Mouse (Mus musculus) testis, postnatal 14 days (tissue): ENCODE data around the gene Olfr1342.

ENCODE experiments used
- DNase-seq: peaks from one replicate; pipeline ENCODE4 v3.0.0; 2021; ENCODE audit warnings: low spot score

Gene Olfr1342

DNA sequence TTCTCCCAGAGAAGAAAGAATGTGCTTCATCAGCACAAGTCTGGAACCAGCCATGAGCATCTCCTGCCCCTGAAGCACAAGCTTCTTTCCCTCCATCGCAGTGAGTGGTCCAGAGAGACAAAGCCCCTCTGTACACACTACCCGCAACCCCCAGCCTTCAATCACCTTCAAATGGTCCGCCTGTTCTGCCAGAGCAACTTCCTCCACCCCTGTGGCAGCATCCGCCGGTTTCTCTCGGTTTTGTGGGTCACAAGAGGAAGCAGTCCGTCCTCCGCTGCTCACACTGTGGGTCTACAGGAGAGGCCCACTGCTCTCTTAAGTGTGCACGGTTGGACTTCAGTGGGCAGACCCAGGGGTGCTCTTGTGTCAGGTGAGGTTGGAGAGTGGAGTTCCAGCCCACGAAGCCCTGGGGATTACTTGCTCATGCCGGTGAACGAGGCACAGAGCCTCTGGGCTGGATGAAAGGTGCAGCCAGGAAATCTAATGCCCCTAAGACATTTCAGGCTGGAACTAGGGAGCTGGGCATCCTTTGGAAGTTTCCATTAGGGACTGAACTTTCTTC, at the start of gene Olfr1342:
TSS of gene Olfr1342 (minus strand) at position 345 of the 562 bp plus-strand sequence.
- DNase-seq = no peak

DNA sequence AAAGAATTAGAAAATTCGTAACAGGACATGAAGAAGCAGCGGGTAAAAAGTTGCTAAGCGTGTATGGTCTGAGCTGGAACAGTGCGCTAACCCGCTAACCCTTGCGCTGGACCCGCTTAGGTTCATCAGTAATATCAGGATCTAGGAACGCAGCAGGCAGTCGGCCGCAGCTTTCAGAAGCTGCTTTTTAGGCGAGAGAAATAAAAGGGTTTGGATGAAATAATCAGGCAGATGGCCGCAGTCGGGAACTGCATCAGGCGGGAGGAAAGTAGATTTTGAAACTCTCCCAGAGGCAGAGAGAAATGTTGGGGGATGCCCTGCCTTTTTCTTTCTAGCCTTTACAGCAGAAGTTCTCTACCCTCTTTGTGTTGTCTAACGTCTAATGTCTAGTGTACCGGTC, 49.3 kb upstream of the Olfr1342 start:
- no peak for DNase-seq

DNA sequence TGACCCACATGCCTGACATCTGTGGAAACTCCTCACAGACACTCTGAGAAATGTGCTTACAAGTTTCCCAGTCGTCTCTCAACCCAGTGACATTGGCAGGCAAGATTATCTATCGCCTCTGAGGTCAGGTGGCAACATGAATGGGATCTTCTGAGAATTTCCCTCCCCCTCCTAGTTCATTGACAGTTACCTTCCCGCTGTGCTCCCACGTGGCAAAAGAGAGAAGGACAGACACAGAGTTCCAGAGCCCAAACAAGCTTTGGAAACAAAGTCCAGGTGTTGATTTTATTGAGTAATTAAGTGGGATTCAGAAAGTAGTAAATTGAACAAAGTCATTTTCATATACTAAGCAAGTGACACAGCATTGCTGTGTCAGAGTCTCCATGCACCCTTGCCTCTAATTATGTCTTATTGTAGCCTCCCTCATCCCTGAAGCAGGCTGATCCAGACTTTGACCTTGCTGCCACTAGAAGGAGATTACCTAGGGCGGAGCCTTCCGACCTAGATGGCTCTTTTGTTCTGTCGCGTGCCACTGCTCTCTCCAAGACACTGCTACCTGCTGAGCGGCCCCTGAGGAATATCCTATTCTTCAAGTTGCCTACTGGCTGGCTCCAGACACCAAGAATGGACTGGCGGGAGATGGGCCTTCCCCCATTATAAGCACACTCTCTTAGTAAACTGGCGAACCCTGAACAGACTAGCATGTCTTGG, 48.6 kb upstream of the Olfr1342 start:
- no peak for DNase-seq

DNA sequence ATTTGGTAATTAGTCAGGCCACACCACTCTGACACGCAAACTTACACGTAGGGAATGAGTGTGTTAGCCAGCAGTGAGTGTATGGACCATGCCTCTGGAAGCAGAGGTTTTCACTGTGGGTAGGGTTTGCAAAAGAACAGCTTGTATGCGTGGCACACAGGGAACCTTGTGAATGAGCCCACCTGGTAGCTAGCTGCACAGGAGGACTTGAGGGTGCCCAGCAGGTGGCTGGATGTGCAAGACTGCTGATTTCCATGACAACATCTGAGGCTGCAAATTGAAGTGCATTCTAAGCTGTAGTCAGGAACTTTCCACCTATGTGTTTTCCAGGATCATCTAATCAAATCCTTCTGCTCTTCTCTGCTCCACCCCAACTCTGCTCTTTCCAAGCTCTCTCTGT, 47.0 kb upstream of the Olfr1342 start:
- DNase-seq = no peak

DNA sequence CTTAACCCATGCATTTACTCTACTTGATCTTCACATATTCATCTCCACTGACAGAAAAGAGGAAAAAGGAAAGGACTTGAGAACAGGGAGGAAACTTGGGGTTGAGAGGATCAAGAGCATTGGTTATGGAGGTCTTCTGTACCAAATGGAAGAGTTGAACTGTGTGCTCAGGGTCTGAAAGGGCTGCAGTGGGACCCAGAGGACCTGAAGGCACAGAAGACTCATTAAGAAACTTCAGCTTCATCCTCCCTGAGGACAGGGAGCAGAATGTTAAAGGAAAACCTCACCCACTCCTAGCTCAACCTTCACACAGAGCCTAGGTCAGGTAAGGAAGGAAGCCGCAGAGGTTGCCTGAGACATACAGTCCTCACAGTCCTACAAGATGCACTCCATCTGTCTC, 39.3 kb upstream of the Olfr1342 start, which contains the start of gene Olfr1339:
TSS of gene Olfr1339 (plus strand) at position 301 of the 400 bp plus-strand sequence.
- DNase-seq = no peak

DNA sequence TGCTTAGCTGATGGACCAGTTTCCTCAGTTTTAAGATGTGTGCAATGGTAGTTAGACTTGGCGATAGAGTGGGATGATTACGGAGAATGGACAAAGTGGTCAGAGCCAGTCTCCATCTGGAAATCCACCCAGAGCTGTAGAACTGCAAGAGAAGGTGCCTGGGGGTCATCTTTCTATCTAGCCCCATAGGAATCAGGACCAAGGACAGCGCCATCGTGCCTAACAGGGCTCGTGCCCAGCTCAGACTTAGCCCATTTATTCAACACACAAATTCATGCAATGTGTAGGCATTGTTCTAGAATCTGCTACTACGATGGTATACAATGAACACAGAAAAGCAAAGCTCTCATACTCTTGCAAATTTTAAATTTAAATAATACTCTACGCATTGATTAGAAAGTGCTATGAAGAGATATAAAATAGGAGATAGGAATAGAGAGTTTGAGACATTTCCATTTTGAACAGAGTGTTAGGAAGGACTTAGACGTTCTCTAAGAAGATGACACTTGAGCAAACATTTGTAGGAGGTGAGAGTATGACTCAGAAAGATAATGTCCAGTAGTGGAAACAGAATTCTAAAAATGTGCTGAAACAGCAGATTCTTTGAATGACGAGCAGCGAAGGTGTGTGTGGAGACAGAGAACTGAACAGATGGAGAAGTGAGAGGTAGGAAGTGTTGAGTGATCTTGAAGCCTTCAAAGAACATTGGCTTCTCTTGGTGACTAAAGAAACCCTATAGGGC, 29.4 kb upstream of the Olfr1342 start:
- no peak for DNase-seq

DNA sequence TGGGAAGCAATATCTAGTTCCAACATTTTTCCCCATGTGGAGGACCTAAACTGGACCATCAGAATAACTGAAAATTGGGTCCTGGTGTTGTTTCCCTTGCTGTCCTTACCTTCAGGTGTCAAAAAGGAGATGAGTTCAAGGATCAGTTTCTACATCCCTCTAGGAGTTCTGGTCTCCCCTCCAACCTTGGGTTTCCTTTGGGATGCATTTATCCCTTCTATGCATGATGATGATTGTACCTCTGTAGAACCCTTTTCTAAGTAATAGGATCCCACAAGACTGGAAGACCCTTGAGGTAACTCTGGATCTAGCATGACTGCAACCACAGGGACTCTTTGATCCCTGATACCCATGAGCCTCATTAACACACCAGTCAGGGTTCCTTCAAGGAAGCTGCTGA, 27.3 kb upstream of the Olfr1342 start, which contains the start of gene Olfr1340:
TSS of gene Olfr1340 (plus strand) at position 301 of the 400 bp plus-strand sequence.
- no peak for DNase-seq

DNA sequence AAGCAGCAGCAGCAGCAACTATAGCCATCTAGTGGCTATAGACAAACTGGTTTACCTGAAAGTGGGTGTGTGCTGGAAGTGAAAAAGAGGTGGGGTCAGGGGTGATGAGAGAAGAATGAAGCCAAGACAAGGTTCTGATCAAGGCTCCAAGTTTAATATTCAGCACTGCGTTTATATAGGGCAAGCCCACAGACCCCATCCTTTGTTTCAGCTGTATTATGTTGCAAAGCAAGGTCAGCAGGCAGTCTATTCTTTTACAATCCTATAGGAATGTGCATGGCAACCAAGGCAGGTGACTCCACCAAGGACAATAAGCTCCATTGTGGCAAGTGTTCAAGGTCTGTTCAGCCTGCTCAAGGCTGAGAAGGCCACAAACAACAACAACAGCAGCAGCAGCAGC, 19.1 kb upstream of the Olfr1342 start:
- no peak for DNase-seq

DNA sequence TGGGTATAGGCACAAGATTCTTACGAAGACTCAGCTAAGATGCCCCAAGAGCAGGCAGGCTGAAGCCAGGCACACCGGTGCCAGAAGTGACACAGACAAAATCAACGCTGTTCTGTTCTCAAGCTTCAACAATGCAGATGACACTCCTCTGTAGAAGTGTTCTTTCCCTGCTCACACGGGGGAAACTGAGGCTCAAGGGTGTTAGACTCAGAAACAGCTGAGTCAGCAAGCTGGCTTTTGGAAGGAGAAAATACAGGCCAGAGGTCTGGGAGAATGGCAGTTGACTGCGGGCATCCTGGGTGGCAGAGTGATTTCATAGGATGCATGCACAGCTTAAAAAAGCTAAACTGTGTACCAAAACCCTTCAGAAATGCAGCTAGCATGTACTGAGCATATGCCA, 15.5 kb upstream of the Olfr1342 start:
- DNase-seq = no peak

DNA sequence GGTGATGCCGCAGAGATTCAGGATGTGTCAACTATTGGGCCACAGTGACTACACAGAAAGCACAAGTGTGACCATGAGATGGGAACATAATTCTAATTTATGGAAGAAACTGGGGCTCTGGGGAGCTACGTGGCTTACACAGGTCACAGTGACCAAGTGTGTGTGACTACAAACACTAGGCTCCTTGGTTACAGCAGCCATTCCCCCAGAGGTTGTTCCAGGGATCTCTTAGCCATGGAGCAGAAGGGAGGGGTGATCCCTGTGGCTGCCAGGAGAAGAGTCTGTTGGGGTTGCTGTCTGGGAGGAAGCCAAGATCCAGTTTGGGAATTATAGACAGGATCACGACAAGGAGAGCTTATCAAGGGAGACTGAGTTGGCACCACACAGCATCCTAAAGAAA, 10.7 kb upstream of the Olfr1342 start, which contains the start of gene Olfr1341:
TSS of gene Olfr1341 (plus strand) at position 301 of the 400 bp plus-strand sequence.
- no peak for DNase-seq

DNA sequence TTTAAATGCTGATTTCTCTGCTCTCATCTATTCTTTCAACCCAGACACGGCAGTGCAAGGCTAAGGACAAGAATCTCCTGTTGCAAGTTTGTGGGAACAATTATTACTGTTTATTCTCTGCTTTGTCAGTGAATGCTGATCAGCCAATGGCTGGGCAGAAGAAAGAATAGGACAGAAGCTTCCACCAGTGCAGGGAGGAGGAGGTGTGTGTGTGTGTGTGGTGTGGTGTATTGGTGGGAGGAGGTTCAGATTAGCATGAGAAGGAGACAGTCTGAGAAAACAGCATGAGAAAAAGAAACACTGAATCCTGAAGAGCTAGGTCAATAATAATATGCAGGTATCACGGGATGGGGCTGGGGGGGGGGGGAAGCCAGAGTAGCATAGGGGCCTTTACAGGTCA, 1.3 kb upstream of the Olfr1342 start:
- no peak for DNase-seq

DNA sequence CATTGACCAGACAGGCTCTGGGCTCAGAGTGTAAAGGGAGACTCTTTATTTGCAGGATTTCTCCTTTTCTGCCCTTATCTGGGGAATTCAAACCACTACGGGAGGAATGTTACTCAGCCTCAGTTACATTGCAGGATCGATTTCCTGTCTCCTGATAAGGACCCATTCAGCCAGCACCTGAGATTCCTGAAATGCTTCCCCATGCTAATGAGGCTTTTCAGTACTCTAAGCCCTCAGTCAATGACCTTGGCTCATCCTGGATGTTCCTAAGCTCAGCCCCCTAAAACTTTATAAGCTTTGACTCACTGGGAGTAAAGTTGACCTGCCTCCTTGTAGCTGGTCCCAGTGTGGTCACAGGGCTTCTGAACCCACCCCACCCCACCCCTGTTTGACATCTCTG, 5.5 kb downstream of the Olfr1342 start:
- DNase-seq = no peak

DNA sequence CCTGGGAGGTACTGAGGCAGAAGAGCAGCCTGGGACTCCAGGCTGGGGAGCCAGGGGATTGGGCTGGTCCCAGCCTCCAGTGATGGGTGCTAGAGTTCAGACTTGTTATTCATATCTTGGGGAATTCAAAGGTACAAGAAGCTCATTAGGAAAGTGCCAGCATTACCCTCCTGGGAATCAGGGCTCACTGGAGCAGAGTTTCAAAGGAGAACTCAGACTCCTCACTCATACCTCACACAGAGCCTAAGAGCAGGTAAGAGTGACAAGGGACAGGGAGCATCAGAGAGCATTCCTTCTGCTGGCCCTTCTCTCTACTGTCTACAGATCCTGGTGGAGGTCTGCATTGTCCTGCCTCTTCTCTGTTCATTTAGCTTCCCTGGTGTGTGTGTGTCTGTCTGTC, 33.9 kb downstream of the Olfr1342 start, which contains the start of gene Olfr62:
TSS of gene Olfr62 (plus strand) at position 301 of the 400 bp plus-strand sequence.
- DNase-seq = no peak

DNA sequence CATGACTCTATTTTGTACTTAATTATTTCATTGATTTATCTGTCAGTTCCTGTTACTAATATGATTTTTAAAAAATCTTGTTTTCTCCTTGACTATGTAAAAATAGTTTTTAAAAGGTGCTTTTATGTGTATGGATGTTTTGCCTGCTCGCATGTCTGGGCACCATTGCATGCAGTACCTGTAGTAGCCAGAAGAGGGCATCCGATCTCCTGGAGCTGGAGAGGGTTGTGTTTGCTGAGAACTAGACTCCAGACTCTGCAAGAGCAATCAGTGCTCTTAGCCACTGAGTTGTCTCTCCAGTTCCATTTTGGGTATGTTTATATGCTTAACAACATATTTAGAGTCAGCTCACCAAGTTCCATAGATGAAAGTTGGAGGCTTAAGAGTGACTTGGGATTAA, 47.3 kb downstream of the Olfr1342 start:
- no peak for DNase-seq

DNA sequence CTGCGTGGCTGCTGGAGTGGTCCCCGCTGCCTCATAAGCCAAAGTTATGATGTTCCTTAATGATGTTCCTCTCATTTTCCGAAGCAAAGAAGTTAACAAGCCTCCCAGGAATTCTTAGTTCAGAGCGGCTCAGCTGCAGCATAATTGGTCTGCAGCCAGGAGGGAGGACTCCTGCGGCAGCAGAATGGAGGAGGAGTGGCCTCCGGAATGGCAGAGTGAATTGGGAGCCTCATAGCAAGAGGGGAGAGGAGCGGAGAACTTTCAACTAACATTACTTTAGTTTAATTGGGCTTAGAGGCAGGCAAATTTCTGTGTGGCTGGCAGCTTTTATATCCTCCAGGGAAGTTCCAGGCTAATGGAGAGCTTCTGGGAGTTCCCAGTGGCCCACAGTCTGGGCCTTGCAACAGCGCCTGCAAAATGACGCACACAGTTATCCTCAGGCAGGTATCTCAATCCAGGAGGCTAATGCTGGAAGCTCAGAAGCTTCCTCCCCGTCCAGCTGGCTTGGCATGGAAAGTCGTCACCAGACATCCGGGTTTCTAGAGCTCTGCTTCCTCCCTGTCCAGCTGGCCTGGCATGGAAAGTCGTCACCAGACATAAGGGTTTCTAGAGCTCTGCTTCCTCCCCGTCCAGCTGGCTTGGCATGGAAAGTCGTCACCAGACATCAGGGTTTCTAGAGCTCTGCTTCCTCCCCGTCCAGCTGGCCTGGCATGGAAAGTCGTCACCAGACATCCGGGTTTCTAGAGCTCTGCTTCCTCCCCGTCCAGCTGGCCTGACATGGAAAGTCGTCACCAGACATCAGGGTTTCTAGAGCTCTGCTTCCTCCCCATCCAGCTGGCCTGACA, 50.0 kb downstream of the Olfr1342 start:
- DNase-seq = no peak
